Mouse (Mus musculus) E14TG2a.4 (cell line): Measurements from ENCODE around the gene Kif26a.

Source experiments
- CTCF ChIP-seq: conservative IDR thresholded peaks from 2 replicates; pipeline ENCODE4 v1.5.1; 2014; ENCODE audit warnings: low read length
- NANOG ChIP-seq: IDR thresholded peaks from 2 replicates; pipeline ENCODE4 v1.6.1; 2014; ENCODE audit warnings: borderline replicate concordance, low read length, mixed read lengths

- TF ChIP-seq CTCF (no peak), NANOG (no peak)
These were observed 64.6 kb downstream of the Kif26a start for GRCm38 (mm10) chr12:112210622-112211021.
